Mouse (Mus musculus) bone marrow, adult 2 months (tissue): ENCODE measurements around the gene Oosp2.

ENCODE experiments used
- CTCF ChIP-seq: fragments of 200-500 bp; IDR thresholded peaks from 2 replicates; pipeline ENCODE4 v1.5.1; 2011; ENCODE audit warnings: low read length, control low read depth; ENCODE audit not compliant: control insufficient read depth, insufficient read depth
- POLR2A ChIP-seq: fragments of 200-500 bp; IDR thresholded peaks from 2 replicates; pipeline ENCODE4 v1.6.1; 2011; ENCODE audit warnings: low read depth, mild to moderate bottlenecking, control low read depth, low read length, borderline replicate concordance; ENCODE audit not compliant: control insufficient read depth

- 0 out of 2 replicates have a peak, but pooled peaks have one; percentile 21 for TF ChIP-seq CTCF
- no peak for TF ChIP-seq POLR2A
These were observed 48.8 kb downstream of the Oosp2 start for GRCm38 (mm10) chr19:11611541-11611945.
